Mouse (Mus musculus): ENCODE measurements at regions not wholly inside any gene's neighbourhood (a gene's known extent, or its start where the extent isn't known, plus 50 kb on each side); places are given as distances from the start of the nearest gene placed in this dataset.

DNA sequence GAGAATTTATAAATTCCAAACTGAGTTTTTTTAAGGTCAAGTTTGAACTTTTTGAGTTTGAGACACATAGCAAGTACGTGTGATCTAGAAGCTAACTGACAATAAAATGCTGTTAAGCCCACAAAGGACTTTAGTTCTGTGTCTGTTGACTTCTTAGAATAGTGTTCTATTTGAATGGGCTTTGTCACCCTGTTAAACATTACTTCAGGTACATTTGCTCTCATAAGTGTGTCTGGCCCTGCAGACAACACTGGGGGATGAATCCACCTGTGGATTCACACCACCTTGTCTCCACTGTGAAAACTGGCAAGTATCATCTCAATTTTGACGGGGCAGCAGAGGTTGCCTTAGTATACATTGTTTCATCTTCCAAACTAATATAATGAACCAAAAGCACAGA is 70.5 kb upstream of the Tcerg1l start:
- TF ChIP-seq EP300 (IDR thresholded peaks at IDR 0.05; ENCODE audit: low read depth) (no peak), CTCF (IDR thresholded peaks at IDR 0.05; ENCODE audit: low read depth) (no peak)

All from heart, postnatal 0 days (tissue).